Mouse (Mus musculus) olfactory bulb, adult 2 months (tissue): ENCODE results near the gene Optc.

Experiments used
- CTCF ChIP-seq: fragments of 200-500 bp; IDR thresholded peaks from 2 replicates; pipeline ENCODE4 v1.5.1; 2012; ENCODE audit warnings: low read depth, mild to moderate bottlenecking, low read length, moderate library complexity; ENCODE audit not compliant: insufficient read depth
- POLR2A ChIP-seq: fragments of 200-500 bp; IDR thresholded peaks from 2 replicates; pipeline ENCODE4 v1.6.1; 2012; ENCODE audit warnings: mild to moderate bottlenecking, low read depth, low read length, moderate library complexity; ENCODE audit not compliant: insufficient read depth

DNA sequence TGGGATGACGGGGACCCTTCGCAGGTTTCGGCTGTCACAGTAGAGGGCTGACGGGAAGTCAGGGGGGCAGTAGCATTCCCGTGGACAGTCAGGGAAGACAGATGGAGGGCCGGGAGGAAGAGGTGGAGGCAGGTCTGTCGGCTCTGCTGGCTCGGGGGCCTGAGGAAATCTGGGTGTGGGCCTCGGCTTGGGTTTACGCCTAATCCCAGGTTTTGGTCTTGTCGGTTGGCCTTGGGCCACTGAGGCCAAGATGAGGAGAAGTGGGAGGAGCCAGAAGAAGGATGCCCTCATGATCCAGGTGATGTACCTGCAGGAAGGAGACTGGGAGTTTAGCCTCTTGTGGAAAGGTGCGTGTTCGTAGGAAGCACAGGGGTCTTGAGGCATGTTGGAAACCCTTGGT is 7.3 kb upstream of the Optc start:
- no peak for TF ChIP-seq POLR2A
- TF ChIP-seq CTCF, result no peak
